Mouse (Mus musculus) megakaryocyte, embryonic 14.5 days (primary cell): ENCODE data around the gene Ptpn14.

ENCODE experiments used
- FLI1 ChIP-seq: IDR thresholded peaks from 2 replicates; pipeline ENCODE4 v1.6.1; 2012; ENCODE audit warnings: low read length, inconsistent platforms, mixed read lengths
- GATA1 ChIP-seq: IDR thresholded peaks from 3 replicates; pipeline ENCODE4 v1.6.1; 2012; ENCODE audit warnings: mixed read lengths, low read length, inconsistent platforms, borderline replicate concordance

DNA sequence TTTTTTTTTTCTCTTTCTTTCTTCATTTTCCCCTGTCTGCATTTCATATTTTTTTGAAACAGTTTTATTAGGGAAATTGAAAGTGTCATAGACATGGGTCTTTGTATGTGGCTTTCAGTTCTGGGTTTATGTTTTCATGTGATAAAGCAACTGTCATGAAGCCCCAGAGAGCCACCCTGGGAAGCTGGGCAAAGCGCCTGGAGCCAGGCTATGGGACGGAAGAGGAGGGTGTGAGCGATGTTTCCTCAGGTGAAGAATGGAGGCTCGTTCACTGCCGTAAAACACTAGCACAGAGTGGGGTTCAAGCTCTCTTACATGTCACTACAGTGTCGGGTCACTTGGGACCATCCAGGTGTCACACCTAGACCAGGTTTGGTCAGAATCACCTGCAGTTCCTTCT, 54.6 kb downstream of the Ptpn14 start:
- TF ChIP-seq GATA1 (no peak), FLI1 (no peak)
